In the genomic region with DNA sequence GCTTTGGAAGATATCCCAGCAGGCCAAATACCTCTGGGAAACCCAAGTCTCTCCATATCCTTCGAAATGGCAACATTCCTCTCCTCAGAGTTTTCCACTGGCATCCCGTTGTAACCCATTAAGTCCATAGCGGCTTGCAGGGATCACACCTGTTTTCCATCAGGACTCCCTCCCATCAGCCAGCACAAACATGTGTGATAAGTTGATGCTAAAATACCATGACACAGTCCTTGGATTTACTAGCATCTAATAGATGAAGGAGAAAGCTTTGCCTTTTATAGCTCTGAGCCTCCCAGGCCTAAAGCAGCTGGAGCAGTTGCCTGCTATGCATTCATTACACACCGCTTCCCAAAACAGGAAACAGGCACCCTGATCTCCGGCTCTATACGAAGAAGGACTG, we compare ENCODE assay signal across 16 mouse cellular contexts.
DNase-seq lines count a peak whose midpoint lies in the region; ATAC-seq and TF ChIP-seq lines count a peak whose summit lies in the region.
"Had no signal": no experiment of that assay in that cellular context is flagged by ENCODE, and none has a peak within 500 bp of the region (broad histone marks: within the 10 kb centered on the region; RNA-seq: fewer than 3 reads in every experiment).

No protein-coding gene starts in this region.

- no peak overlapping the region for H3K4me2 ChIP-seq in kidney, postnatal 0 days (ENCODE audit: low read length)
- H3K4me2 ChIP-seq in embryonic facial prominence, embryonic 13.5 days = no peak overlapping the region
- H3K4me2 ChIP-seq in kidney, embryonic 16.5 days (replicated peaks; ENCODE audit: low read depth, low read length) = no peak overlapping the region
- H3K4me2 ChIP-seq: midbrain, embryonic 15.5 days had no signal

- H3K4me3 ChIP-seq in kidney, postnatal 0 days (replicated peaks; ENCODE audit: low read depth, low read length) = no peak overlapping the region
- H3K4me3 ChIP-seq in embryonic facial prominence, embryonic 13.5 days = no peak overlapping the region
- no peak overlapping the region for H3K4me3 ChIP-seq in limb, embryonic 10.5 days
- no peak overlapping the region for H3K4me3 ChIP-seq in kidney, embryonic 16.5 days (ENCODE audit: low read length)
- H3K4me3 ChIP-seq: midbrain, embryonic 15.5 days had no signal

- H3K27me3 ChIP-seq in kidney, postnatal 0 days (ENCODE audit: insufficient read depth, low read length) = no peaks in the 10 kb centered on the region
- H3K27me3 ChIP-seq in embryonic facial prominence, embryonic 13.5 days = no peaks in the 10 kb centered on the region
- no peaks in the 10 kb centered on the region for H3K27me3 ChIP-seq in limb, embryonic 10.5 days (ENCODE audit: low read depth, poor library complexity, severe bottlenecking)
- H3K27me3 ChIP-seq in kidney, embryonic 16.5 days (ENCODE audit: insufficient read depth, low read length) = no peaks in the 10 kb centered on the region
- H3K27me3 ChIP-seq: CH12.LX; midbrain, embryonic 15.5 days had no signal

- H3K4me1 ChIP-seq in kidney, postnatal 0 days (replicated peaks; ENCODE audit: insufficient read depth, low read length) = no peaks in the 10 kb centered on the region
- peaks cover 59% of the 10 kb centered on the region for H3K4me1 ChIP-seq in embryonic facial prominence, embryonic 13.5 days
- peaks cover 45% of the 10 kb centered on the region for H3K4me1 ChIP-seq in limb, embryonic 10.5 days
- no peaks in the 10 kb centered on the region for H3K4me1 ChIP-seq in kidney, embryonic 16.5 days (ENCODE audit: insufficient read depth, low read length)
- H3K4me1 ChIP-seq: midbrain, embryonic 15.5 days had no signal

- ATAC-seq in kidney, postnatal 0 days (replicated peaks; ENCODE audit: low FRiP score, low read depth) = no peak
- peak; percentile 59 for ATAC-seq in embryonic facial prominence, embryonic 13.5 days (ENCODE audit: insufficient number of reproducible peaks, insufficient read depth, low FRiP score, low TSS enrichment, low read depth)
- no peak for ATAC-seq in kidney, embryonic 16.5 days (ENCODE audit: low FRiP score, low TSS enrichment)
- ATAC-seq: inflammation-experienced regulatory T-cells, adult 6 months; midbrain, embryonic 15.5 days had no signal

- DNase-seq in kidney, postnatal 0 days (ENCODE audit: low spot score) = peak; percentile 34
- no peak for DNase-seq in kidney, postnatal 4 days
- DNase-seq in limb, embryonic 10.5 days (ENCODE audit: low spot score) = peak; percentile 59
- DNase-seq in yolk sac, embryonic 10.5 days (ENCODE audit: low spot score) = peak; percentile 34
- DNase-seq in adrenal gland, postnatal 25 days = no peak
- DNase-seq: cerebellum, postnatal 25 days; gastrocnemius, postnatal 10 days; heart, postnatal 10 days; lung, postnatal 36 days; thymus, postnatal 25 days had no signal

- TF ChIP-seq CTCF in kidney, postnatal 0 days (IDR thresholded peaks at IDR 0.05; ENCODE audit: low read depth) = no peak

- 27% methylated on average over 6 of the region's 6 CpGs for WGBS in kidney, postnatal 0 days
- 22% methylated on average over 6 of the region's 6 CpGs for WGBS in embryonic facial prominence, embryonic 13.5 days
- WGBS in limb, embryonic 10.5 days = 13% methylated on average over 6 of the region's 6 CpGs
- 33% methylated on average over 6 of the region's 6 CpGs for WGBS in kidney, embryonic 16.5 days

- H3K36me3 ChIP-seq in kidney, postnatal 0 days (ENCODE audit: insufficient read depth, low read length) = no peaks in the 10 kb centered on the region
- no peaks in the 10 kb centered on the region for H3K36me3 ChIP-seq in embryonic facial prominence, embryonic 13.5 days
- H3K36me3 ChIP-seq in limb, embryonic 10.5 days = no peaks in the 10 kb centered on the region
- H3K36me3 ChIP-seq in kidney, embryonic 16.5 days (ENCODE audit: insufficient read depth, low read length) = no peaks in the 10 kb centered on the region
- H3K36me3 ChIP-seq: midbrain, embryonic 15.5 days had no signal

- H3K9me3 ChIP-seq in kidney, postnatal 0 days (replicated peaks; ENCODE audit: low read length) = no peaks in the 10 kb centered on the region
- H3K9me3 ChIP-seq in embryonic facial prominence, embryonic 13.5 days = no peaks in the 10 kb centered on the region
- no peaks in the 10 kb centered on the region for H3K9me3 ChIP-seq in limb, embryonic 10.5 days (replicated peaks)
- H3K9me3 ChIP-seq in kidney, embryonic 16.5 days (ENCODE audit: low read length) = no peaks in the 10 kb centered on the region
- H3K9me3 ChIP-seq: midbrain, embryonic 15.5 days had no signal

- no peak overlapping the region for H3K9ac ChIP-seq in kidney, postnatal 0 days (ENCODE audit: low read depth, low read length)
- H3K9ac ChIP-seq in embryonic facial prominence, embryonic 13.5 days = no peak overlapping the region
- H3K9ac ChIP-seq in kidney, embryonic 16.5 days (replicated peaks; ENCODE audit: low read length) = no peak overlapping the region
- H3K9ac ChIP-seq: liver, embryonic 14.5 days; midbrain, embryonic 15.5 days had no signal

- H3K27ac ChIP-seq in kidney, postnatal 0 days = no peak overlapping the region
- H3K27ac ChIP-seq in embryonic facial prominence, embryonic 13.5 days = peak overlapping the region; percentile 87
- peak overlapping the region; percentile 76 for H3K27ac ChIP-seq in limb, embryonic 10.5 days
- H3K27ac ChIP-seq in kidney, embryonic 16.5 days (ENCODE audit: low read length) = no peak overlapping the region
- H3K27ac ChIP-seq: liver, embryonic 14.5 days; midbrain, embryonic 15.5 days had no signal

Comparison
In these comparisons a context has a peak if more than half of its experiments do, and no peak if none do; other contexts are left out.
1. DNase-seq: peak in kidney, postnatal 0 days (single experiment), limb, embryonic 10.5 days (single experiment) and yolk sac, embryonic 10.5 days (single experiment); none in kidney, postnatal 4 days (0 of 2) and adrenal gland, postnatal 25 days (single experiment).
2. H3K27ac ChIP-seq: peak in embryonic facial prominence, embryonic 13.5 days (single experiment) and limb, embryonic 10.5 days (single experiment); none in kidney, postnatal 0 days (single experiment) and kidney, embryonic 16.5 days (single experiment).